Mouse (Mus musculus) midbrain, embryonic 13.5 days (tissue): ENCODE measurements around the gene Ilf3. TPM values are rescaled to one million over a fixed set of nuclear protein-coding genes. Genes with fewer than 3 reads are reported as not detected.

Source experiments
- ATAC-seq: fragments of 200-750 bp; cut with Nextera tagmentation; 2 replicates; pipeline ENCODE4 v1.8.0; 2017; ENCODE audit warnings: mild to moderate bottlenecking, moderate TSS enrichment, moderate library complexity
- H3K27ac ChIP-seq: fragments of 300-500 bp; sonication (generic); 2 replicates; pipeline ENCODE4 v1.5.1; 2015; ENCODE audit warnings: inconsistent platforms, mild to moderate bottlenecking, moderate library complexity
- H3K27me3 ChIP-seq: fragments of 300-500 bp; sonication (generic); 2 replicates; pipeline ENCODE4 v1.6.1; 2015; ENCODE audit warnings: mild to moderate bottlenecking, inconsistent platforms
- H3K36me3 ChIP-seq: fragments of 300-500 bp; sonication (generic); 2 replicates; pipeline ENCODE4 v1.6.1; 2015; ENCODE audit warnings: mild to moderate bottlenecking, inconsistent platforms
- H3K4me1 ChIP-seq: fragments of 300-500 bp; sonication (generic); replicated peaks from 2 replicates; pipeline ENCODE4 v1.6.1; 2015; ENCODE audit warnings: inconsistent platforms
- H3K4me2 ChIP-seq: fragments of 300-500 bp; sonication (generic); replicated peaks from 2 replicates; pipeline ENCODE4 v1.6.1; 2015; ENCODE audit warnings: moderate library complexity, mild to moderate bottlenecking, inconsistent platforms
- H3K4me3 ChIP-seq: fragments of 300-500 bp; sonication (generic); replicated peaks from 2 replicates; pipeline ENCODE4 v1.5.1; 2015; ENCODE audit warnings: mild to moderate bottlenecking, inconsistent platforms
- H3K9ac ChIP-seq: fragments of 300-500 bp; sonication (generic); replicated peaks from 2 replicates; pipeline ENCODE4 v1.6.1; 2015; ENCODE audit warnings: mild to moderate bottlenecking, inconsistent platforms
- H3K9me3 ChIP-seq: fragments of 300-500 bp; sonication (generic); 2 replicates; pipeline ENCODE4 v1.6.1; 2016; ENCODE audit warnings: mild to moderate bottlenecking, inconsistent platforms
- WGBS: fragments of 180-500 bp; shearing (Covaris S2); methylation state at CpG from one replicate; pipeline ENCODE4 v1.1.7; 2015; 5-methylcytosine and 5-hydroxymethylcytosine counted together
- polyA plus RNA-seq: library from polyadenylated mRNA; unstranded; fragments of >200 nt; fragmentation: Nextera tagmentation; extraction: Ambion mirVana; gene quantifications from 2 replicates; pipeline ENCODE4 v1.2.1, GENCODE M21; 2015

The Ilf3 gene
- polyA plus RNA-seq, 1 experiment from 2014 or later, result 312 TPM

GRCm38 (mm10) chr9:21348152-21348551 is 19.5 kb upstream of the Ilf3 start:
- Histone ChIP-seq H3K9me3 (no peaks in the 10 kb centered on the region), H3K9ac (no peak overlapping the region), H3K4me1 (peaks cover 8% of the 10 kb centered on the region), H3K36me3 (peaks cover 80% of the 10 kb centered on the region), H3K4me2 (no peak overlapping the region), H3K4me3 (no peak overlapping the region), H3K27me3 (no peaks in the 10 kb centered on the region), H3K27ac (no peak overlapping the region)
- ATAC-seq, result no peak
- 92% methylated on average over 3 of the region's 3 CpGs for WGBS

- no peak overlapping the region for H3K27ac ChIP-seq
- H3K4me3 ChIP-seq, result no peak overlapping the region
- no peak overlapping the region for H3K4me2 ChIP-seq
- H3K36me3 ChIP-seq, result peaks cover 81% of the 10 kb centered on the region
- H3K4me1 ChIP-seq, result peaks cover 9% of the 10 kb centered on the region
- 94% methylated on average over 7 of the region's 7 CpGs for WGBS
- no peaks in the 10 kb centered on the region for H3K27me3 ChIP-seq
- ATAC-seq, result no peak
- no peak overlapping the region for H3K9ac ChIP-seq
- H3K9me3 ChIP-seq, result no peaks in the 10 kb centered on the region
Observed at GRCm38 (mm10) chr9:21351178-21351577, 16.5 kb upstream of the Ilf3 start.

GRCm38 (mm10) chr9:21351702-21352377 is 15.8 kb upstream of the Ilf3 start:
- Histone ChIP-seq H3K9ac (no peak overlapping the region), H3K36me3 (peaks cover 76% of the 10 kb centered on the region), H3K9me3 (no peaks in the 10 kb centered on the region), H3K4me1 (peaks cover 9% of the 10 kb centered on the region), H3K27ac (no peak overlapping the region), H3K4me3 (no peak overlapping the region), H3K27me3 (no peaks in the 10 kb centered on the region), H3K4me2 (no peak overlapping the region)
- WGBS, result 95% methylated on average over 4 of the region's 4 CpGs
- no peak for ATAC-seq

- no peaks in the 10 kb centered on the region for H3K9me3 ChIP-seq
- peaks cover 68% of the 10 kb centered on the region for H3K36me3 ChIP-seq
- H3K27me3 ChIP-seq, result no peaks in the 10 kb centered on the region
- peaks cover 9% of the 10 kb centered on the region for H3K4me1 ChIP-seq
- no peak overlapping the region for H3K4me2 ChIP-seq
- no peak for ATAC-seq
- 35% methylated on average over 20 of the region's 20 CpGs for whole genome bisulfite sequencing
- H3K27ac ChIP-seq, result no peak overlapping the region
- no peak overlapping the region for H3K4me3 ChIP-seq
- H3K9ac ChIP-seq, result peak overlapping the region; percentile 32; the same call in 1 of the 2 replicates
Observed at GRCm38 (mm10) chr9:21352463-21353372, 15.0 kb upstream of the Ilf3 start.

- no peak overlapping the region for H3K4me3 ChIP-seq
- peaks cover 62% of the 10 kb centered on the region for H3K36me3 ChIP-seq
- H3K27ac ChIP-seq, result no peak overlapping the region
- no peaks in the 10 kb centered on the region for H3K9me3 ChIP-seq
- H3K9ac ChIP-seq, result 0 out of 2 replicates have a peak overlapping the region, but pooled peaks have one; percentile 32
- peaks cover 9% of the 10 kb centered on the region for H3K4me1 ChIP-seq
- no peak overlapping the region for H3K4me2 ChIP-seq
- H3K27me3 ChIP-seq, result no peaks in the 10 kb centered on the region
- 53% methylated on average over 2 of the region's 2 CpGs for WGBS
- ATAC-seq, result no peak
Observed at GRCm38 (mm10) chr9:21353373-21353686, 14.3 kb upstream of the Ilf3 start.

- WGBS, result 94% methylated on average over 6 of the region's 6 CpGs
- no peaks in the 10 kb centered on the region for H3K27me3 ChIP-seq
- H3K4me2 ChIP-seq, result no peak overlapping the region
- H3K9me3 ChIP-seq, result no peaks in the 10 kb centered on the region
- peaks cover 9% of the 10 kb centered on the region for H3K4me1 ChIP-seq
- no peak overlapping the region for H3K4me3 ChIP-seq
- H3K36me3 ChIP-seq, result peaks cover 51% of the 10 kb centered on the region
- no peak overlapping the region for H3K27ac ChIP-seq
- no peak for ATAC-seq
- no peak overlapping the region for H3K9ac ChIP-seq
Observed at GRCm38 (mm10) chr9:21354796-21355195, 12.9 kb upstream of the Ilf3 start.

- Histone ChIP-seq H3K27ac (no peak overlapping the region), H3K4me2 (no peak overlapping the region), H3K4me3 (no peak overlapping the region), H3K9me3 (no peaks in the 10 kb centered on the region), H3K36me3 (peaks cover 36% of the 10 kb centered on the region), H3K4me1 (peaks cover 9% of the 10 kb centered on the region), H3K9ac (no peak overlapping the region), H3K27me3 (peaks cover 5% of the 10 kb centered on the region)
- peak; percentile 70 for ATAC-seq
- WGBS, result 4% methylated on average over 1 of the region's 1 CpGs
Observed at GRCm38 (mm10) chr9:21356981-21357718, 10.5 kb upstream of the Ilf3 start.

GRCm38 (mm10) chr9:21366541-21367220 is 990 bp upstream of the Ilf3 start:
- Histone ChIP-seq H3K4me1 (peaks cover 27% of the 10 kb centered on the region), H3K4me3 (peak overlapping the region; percentile 33), H3K27ac (peak overlapping the region; percentile 91), H3K27me3 (peaks cover 5% of the 10 kb centered on the region), H3K4me2 (peak overlapping the region; percentile 55), H3K9ac (peak overlapping the region; percentile 55; the same call in 1 of the 2 replicates), H3K36me3 (peaks cover 3% of the 10 kb centered on the region; the same call in 1 of the 2 replicates), H3K9me3 (no peaks in the 10 kb centered on the region)
- ATAC-seq, result peak; percentile 24
- 41% methylated on average over 14 of the region's 14 CpGs for WGBS

- 1% methylated on average over 31 of the region's 38 CpGs for WGBS
Observed at GRCm38 (mm10) chr9:21368131-21368584, 487 bp downstream of the Ilf3 start.

GRCm38 (mm10) chr9:21369080-21369479 is 1.4 kb downstream of the Ilf3 start:
- H3K36me3 ChIP-seq, result peaks cover 15% of the 10 kb centered on the region
- H3K4me2 ChIP-seq, result peak overlapping the region; percentile 91
- peak overlapping the region; percentile 92 for H3K4me3 ChIP-seq
- H3K27me3 ChIP-seq, result no peaks in the 10 kb centered on the region
- ATAC-seq, result no peak
- H3K27ac ChIP-seq, result no peak overlapping the region
- H3K4me1 ChIP-seq, result peaks cover 42% of the 10 kb centered on the region
- no peaks in the 10 kb centered on the region for H3K9me3 ChIP-seq
- WGBS, result 69% methylated on average over 11 of the region's 11 CpGs
- peak overlapping the region; percentile 85 for H3K9ac ChIP-seq

More at GRCm38 (mm10) chr9:21368131-21368584, 487 bp downstream of the Ilf3 start:
- Histone ChIP-seq H3K4me2 (peak overlapping the region; percentile 91), H3K4me1 (peaks cover 38% of the 10 kb centered on the region), H3K4me3 (peak overlapping the region; percentile 92), H3K27ac (peak overlapping the region; percentile 92), H3K9ac (peak overlapping the region; percentile 85), H3K36me3 (peaks cover 15% of the 10 kb centered on the region), H3K27me3 (no peaks in the 10 kb centered on the region), H3K9me3 (no peaks in the 10 kb centered on the region)
- ATAC-seq, result peak; percentile 77

- no peaks in the 10 kb centered on the region for H3K27me3 ChIP-seq
- no peak overlapping the region for H3K27ac ChIP-seq
- H3K4me2 ChIP-seq, result peak overlapping the region; percentile 91
- peaks cover 42% of the 10 kb centered on the region for H3K4me1 ChIP-seq
- no peaks in the 10 kb centered on the region for H3K9me3 ChIP-seq
- 0 out of 2 replicates have a peak overlapping the region, but pooled peaks have one; percentile 20 for H3K4me3 ChIP-seq
- no peak for ATAC-seq
- peaks cover 15% of the 10 kb centered on the region for H3K36me3 ChIP-seq
- no peak overlapping the region for H3K9ac ChIP-seq
- 86% methylated on average over 2 of the region's 2 CpGs for WGBS
Observed at GRCm38 (mm10) chr9:21370876-21371275, 3.2 kb downstream of the Ilf3 start.
